Mouse (Mus musculus): ENCODE data around the gene Plpp7.

Gene Plpp7

DNA sequence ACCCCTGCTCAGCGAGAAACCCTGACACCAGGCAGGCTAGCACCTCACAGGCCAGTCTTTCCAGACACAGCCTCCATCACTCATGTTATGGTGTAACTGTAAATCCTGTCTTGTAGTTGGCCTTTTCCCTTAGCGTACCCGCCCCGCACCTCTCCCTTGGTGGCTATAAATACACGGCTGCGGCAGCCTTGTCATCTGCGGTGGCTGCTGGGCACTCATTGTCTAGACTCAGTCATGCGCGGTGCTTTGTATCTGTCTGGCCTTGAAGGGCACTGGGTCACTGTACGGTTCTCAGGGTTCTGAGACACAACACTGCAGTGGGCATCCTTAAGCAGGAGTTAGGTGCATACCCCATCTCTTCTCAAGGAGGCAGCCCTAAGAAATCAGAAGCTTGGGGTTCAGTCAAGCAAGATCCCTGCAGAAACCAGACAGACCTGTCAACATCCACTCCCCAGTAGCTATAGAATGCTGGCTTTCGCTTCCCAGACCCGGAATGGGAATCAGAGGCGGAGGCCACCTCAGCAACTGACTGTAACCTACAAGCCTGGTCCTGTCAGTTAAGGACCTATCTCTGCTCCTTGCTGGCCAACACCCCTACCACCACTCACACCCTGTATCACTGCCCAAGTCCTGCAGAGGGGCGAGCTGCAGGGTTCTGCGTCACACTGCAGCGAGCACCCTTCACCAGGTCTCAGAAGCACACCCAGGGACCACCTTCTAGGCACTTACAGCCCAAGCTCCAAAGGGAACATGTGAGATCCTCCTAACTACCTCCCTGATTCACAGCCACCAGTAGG, 10.0 kb downstream of the Plpp7 start:
- no peak for DNase-seq

DNA sequence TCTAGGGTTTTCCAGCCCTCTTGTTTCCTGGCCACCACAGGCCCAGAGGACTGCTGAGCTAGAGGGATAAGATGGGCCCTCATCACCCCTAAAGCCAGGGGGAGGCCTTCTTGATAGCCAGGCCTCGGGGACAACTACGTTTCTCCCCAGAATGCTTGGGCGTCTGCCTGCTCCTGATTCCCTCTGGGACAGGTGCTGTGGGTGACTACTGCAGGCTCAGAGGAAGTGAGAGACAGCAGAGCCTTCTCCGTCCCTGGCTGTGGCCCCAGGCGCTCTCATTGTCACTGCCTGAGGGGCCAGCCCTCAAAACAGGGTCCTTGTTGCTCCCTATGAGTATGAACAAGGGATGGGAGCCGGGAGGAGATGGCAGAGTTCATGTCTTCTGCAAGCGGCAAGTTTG, 10.6 kb downstream of the Plpp7 start:
- no peak for DNase-seq

DNA sequence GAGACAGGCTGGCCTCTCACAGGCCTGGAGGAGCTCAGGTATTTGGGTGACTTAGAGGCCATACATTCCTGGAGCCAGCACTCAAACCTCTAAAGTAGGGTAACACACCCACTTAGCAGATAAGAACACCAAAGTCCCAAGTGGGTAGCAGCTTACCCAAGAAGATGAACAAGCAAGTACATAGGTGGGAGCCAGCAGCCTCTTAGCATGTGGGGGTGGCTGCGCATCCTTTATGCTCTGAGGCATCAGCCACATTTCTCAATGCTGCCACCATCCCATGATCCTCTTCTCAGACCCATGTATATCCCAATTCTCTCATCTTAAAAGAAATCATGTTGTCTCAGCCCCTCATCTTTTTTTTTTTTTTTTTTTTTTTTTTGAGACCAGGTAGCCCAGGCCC, 15.9 kb downstream of the Plpp7 start:
- no peak for DNase-seq

DNA sequence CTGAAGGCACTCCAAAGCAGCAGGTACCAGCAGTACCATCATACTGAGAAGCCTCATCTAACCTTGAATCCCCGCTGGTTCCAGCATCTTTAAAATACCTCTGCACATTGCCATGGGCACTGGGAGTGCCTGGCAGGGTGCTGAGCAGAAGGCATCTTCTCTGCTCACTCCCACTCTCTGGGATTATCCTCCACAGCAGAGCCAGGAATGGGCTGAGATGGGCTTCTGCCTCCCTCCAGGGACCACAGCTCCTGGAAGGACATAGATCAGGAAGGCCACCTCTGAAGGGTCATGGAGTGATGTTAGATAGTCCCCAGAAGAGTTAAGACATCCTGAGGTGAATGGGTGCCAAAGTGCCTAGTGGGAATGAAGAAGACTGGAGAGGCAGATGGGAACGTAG, 17.2 kb downstream of the Plpp7 start:
- DNase-seq = peak; percentile 21

DNA sequence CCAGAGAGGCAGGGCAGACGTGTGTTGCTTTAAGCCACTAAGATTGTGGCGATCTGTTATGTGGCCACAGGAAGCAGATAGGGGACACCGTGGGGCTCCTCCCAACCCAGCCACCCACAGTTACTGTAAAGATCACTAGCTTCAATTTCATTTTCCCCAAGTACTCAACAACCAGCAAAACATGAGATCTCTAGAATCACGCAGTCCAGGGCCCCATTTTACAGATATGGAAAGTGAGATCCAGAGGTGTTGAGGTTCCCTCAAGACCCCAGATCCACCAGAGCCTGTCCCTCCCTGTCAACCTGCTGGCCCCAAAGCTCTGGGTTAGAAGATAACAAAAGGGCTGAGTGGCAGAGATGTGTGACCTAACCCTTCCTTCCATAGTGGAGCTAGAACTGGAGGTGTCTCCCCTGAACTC, 20.5 kb downstream of the Plpp7 start:
- no peak for DNase-seq

DNA sequence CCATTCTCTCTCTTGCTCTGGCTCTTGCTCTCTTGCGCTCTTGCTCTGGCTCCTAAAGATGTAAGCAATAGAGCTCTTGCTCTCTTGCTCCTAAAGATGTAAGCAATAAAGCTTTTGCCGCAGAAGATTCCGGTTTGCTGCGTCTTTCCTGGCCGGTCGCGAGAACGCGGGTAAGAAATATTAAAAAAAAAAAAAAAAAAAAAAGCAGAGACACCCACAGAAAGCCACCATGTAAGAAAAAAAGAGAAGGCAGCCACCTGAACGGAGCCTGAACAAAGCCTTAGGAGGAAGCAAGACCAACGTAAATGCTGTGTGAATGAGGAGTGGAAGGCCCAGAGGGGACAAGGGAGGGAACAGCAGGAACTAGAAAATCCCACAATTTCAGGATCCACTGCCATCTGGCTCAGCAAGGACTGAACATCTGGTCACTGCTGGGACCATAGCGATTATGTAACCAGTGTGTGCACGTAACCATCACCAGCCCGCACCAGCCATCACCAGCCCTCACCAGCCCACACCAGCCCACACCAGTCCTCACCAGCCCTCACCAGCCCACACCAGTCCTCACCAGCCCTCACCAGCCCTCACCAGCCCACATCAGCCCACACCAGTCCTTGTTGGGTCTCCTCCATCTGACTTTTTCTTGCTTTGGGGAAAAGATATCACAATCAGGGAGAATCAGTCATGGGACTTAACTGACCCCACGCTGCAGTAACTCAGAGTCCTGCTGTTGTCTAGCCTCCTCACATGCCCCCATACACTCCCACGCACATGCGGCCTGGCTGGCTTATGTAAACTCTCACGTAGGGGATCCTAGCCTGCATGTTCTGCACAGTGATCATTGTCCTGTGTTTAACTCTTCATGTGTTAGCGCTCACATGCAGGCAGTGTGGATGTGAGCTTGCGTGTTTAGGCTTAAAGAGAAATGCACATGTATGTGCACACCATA, 24.7 kb downstream of the Plpp7 start:
- no peak for DNase-seq

DNA sequence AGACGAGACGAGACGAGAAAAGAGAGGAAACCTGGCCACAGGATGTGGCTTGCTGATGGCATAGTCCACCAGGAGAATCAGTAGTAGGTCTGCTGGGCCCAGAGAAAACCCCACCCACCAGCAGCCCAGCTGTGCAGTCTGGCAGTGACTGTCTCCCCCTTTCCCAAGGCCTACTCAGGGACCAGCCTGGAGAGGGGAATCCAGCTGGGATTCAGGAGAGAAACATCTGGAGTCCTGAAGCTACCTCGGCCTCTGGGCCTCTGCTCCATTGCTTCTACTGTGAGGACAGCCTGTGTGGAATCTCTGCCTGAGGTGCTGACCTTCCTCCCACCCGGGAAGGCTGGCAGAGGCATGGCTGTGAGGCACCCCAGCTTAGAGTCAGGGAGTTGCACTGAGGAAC, 25.8 kb downstream of the Plpp7 start:
- DNase-seq = no peak

DNA sequence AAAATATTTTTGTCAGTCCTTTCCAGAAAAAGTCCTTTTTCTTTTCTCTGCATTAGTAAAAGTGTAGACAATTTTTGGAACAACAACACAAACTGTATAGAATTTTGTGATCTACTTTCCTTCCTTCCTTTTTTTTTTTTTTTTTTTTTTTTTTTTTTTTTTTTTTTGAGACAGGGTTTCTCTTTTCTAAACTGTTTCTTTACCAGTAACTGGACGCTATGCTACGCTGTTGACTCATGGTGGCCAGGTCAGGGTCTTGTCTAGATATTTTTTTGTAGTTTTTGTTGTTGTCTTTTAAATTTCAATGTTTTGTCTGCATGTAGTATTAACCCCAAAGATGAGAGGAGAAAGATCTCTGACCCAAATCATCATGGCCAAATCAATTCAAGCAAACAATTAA, 26.5 kb downstream of the Plpp7 start:
- DNase-seq = no peak

DNA sequence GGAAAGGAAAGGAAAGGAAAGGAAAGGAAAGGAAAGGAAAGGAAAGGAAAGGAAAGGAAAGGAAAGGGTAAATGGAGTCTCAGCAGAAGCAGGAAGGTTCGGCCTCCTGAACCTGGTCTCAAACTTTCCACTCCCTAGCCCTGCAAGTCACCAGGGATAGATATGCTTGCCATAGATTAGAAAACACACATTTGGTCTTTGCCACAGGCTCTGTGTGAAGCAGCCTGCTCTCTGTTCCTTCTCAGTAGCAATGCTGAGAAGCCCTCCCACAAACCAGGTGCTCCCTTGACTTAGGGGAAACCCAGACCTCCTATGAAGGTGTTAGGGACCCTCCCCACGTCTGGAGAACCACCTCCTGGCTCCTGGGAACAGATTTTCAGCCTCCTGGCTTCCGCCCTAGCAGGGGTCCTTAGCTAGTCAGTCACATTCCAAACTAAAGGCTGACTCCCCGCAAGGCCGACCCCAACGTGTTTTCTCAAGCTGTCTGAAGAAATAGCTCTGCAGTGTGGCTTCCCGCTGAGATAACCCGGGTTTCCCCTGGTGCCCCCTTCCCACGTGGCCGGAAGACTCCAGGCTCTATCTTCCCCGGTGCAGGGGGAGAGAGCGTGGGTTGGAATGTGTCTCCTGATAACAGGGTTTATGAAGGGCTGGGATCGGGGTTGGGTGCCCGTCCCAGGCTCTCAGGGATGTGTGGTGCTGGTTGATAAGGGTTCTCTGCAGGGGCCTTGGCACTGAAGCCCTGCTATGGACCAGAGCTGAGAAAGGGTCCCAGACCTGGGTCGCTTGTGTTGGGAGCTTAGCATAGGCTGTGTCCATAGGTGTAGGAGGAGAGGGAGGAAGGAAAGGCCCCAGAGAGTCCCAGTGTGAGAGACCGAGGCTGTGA, 32.6 kb downstream of the Plpp7 start:
- DNase-seq = no peak

DNA sequence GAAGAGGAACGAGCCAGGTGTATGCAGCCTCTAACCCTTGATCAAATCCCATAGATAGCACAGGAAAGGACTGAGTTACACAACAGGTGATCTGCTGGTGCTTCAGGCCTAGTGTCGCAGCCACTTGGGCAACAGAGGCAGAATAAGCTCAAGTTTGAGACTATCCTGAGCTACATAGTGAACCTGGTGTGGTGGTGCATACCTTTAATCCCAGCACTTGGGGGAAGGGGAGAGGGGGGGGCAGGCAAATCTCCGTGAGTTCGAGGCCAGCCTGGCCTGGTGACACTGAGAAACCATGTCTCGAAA, 33.2 kb downstream of the Plpp7 start:
- DNase-seq = no peak

DNA sequence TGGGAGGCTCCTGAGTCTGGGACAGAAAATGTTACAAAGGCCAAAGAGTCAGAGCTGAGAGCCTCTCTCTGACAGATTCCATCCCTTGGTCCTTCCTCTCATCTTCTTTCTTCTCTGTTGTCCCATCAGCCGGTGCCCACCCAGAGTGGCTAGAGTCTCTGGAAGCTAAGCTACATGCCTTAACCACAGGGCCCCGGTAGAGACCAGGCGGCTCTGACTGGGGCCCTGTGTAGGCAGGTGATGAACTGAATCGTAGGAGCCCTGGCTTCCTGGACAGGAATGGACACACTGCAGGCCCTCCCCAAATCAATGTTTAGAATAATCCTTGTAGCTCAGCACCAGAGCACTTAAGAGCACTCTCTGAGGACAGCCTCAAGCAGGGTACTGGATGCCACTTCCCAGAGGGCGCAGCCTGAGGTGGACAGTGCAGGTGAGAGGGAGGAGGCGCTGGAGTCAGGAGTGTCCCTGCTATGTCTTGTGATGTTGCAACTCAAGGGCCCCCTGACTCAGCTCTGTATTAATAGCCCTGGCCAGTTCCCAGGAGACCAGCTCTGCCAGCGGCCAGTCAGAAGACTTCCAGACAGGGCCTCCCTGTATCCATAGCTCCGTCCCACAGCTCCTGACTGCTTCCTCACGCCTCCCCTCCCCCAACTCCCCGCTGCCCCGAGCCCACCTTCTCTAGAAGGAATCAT, 34.2 kb downstream of the Plpp7 start:
- no peak for DNase-seq

DNA sequence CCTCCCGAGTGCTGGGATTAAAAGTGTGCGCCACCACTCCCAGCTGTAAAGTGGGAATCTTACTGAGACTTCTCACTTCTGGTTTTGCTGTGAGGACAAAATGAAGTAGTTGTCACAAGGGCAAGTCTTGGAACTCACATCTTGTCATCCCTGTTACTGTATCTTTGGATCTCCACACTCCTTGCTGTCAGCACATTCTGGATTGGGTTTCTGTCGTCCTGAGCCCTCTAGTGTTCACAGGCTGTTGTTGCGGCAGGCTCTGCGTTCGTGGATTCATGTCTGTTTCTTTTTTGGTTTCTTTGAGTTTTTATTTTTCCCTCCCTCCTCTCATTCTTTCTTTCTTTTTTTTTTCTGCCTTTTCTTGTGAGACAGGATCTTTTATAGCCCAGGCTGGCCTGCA, 35.1 kb downstream of the Plpp7 start:
- DNase-seq = peak; percentile 48

DNA sequence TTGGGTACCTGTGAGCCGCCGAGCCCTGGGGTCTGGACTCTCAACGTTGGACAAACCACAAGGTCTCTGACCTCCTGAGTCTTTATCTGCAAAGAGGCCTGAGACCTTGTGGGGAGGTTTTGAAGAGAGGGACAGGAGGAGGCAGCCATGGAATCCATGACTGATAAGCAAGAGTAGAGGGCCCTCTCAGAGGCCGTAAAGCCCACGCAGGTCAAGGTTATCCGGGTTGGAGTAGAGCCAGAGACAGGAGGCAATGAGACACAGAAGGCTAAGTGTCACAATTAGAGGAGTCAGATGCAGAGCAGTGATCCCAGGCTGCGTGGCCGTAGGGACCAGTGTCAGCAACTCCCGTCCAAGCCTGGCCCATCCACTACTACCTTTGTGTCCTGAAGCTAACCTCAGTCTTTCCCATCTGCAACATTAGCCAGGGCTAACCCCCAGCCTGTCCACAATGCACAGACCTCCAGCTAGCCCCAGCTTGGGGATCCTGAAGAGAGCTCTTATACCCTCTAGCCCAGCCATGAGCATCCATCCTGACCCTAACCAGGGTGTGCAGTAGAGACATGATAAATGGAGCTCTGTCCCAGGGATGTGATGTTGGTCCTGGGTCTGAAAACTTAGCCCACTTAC, 36.0 kb downstream of the Plpp7 start:
- DNase-seq = no peak

DNA sequence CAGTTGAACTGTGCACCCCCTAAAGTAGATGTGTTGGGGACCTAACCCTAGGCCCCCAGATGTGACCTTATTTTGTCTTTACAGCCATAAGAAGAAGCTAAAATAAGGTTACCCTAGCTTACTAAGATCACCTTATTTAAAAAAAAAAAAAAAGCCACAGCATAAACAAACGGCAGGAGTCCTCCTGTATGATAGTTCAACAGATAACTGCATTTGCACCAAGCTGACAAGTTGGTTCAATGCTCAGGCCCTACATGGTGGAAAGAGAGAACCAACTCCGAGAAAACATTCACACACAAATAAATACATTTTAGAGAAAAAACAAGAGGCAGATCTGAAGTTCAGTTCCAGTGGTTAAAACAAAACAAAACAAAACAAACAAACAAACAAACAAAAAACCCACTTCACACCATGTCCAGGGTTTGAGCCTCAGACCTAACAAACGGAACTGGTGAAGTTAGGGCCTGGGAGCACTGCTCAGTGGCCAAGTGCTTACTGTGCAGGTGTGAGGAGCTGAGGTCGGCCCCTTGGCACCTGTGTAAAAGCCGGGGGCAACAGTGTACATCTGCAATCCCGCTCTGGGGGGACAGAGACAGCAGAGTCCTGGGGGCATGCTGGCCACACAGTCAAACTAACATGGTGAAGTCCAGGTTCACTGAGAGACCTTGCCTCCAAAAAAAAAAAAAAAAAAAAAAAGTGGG, 36.7 kb downstream of the Plpp7 start:
- DNase-seq = no peak

DNA sequence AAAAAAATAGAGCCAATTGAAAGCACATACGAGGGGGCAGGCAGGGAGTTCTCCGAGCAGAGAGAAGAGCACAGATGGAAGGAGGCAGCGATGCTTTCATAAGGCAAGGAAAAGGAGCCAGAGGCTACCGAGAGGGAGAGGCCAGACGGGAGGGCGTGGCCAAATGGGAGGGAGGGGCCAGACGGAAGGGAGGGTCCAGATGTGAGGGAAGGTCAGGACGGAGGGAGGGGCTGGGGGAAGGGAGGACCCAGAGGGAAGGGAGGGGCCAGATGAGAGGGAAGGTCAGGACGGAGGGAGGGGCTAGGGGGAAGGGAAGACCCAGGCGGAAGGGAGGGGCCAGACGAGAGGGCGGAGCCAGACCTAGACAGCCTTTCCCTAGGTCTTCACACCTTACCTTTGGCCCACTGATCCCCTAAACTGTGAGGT, 37.3 kb downstream of the Plpp7 start:
- DNase-seq = no peak

DNA sequence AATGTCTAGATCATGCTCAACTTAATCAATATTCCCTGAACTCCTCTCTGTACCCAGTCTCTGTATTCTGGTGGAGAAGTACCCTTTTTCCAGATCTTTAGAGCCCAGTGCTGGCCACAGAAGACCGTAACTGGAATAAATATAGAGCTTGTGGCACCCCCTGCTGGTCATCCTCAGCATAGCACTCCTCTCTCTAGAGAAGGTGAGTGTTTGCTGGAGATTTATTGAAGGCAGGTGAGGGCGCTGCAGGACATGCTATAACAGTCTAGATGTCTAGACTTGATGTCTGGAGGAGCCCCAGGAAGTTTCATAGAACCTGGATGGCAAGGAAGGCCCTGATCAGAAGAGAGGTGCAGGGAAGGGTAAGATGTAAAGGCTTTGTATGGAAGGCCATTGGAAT, 38.7 kb downstream of the Plpp7 start:
- peak; percentile 78 for DNase-seq

DNA sequence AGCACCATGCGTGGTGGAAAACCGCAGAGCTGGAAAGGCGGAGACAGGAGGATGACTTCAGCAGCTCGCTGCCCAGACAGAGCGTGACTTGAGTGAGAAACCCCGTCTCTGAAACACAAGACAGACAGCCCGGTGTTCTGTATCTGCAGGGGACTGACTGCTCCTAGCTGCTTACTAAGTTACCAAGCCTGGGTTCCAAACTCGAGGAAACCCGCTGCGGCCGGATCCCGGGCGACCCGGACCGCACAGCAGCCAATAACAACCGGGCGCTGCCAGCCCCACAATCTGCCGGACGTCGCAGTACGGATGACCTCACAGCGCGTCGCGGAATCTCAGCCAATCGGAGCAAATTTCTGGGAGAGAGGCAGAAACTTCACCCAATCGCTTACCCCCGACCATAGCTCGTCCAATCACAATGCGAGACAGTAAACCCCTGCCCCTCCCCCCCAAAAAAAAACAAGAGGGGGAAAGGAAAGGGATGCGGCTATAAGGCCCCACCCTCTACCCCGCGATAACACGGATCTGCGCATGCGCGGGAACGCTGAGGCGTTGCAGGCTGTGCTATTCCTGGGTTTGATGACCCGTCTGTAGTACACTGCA, 42.4 kb downstream of the Plpp7 start:
- peak; percentile 97 for DNase-seq

DNA sequence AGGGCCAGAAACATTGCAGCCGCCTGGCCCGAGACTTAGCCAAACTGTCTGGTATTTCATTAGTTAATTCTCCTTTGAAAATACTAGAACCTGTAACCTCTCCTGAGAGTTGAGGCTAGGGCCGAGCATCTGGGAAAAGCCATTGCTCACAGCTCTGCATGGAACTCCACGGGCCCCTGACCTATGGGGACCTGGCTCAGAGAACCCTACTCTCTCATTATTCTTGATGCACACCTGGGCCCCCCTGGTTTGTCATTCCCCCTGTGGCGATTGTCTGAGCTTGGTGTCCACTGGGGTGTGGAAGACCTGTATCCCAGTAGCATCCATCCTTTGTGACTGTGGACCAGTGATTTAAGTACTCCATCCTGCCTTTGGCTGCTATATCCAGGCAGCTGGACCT, 44.0 kb downstream of the Plpp7 start:
- DNase-seq = no peak

DNA sequence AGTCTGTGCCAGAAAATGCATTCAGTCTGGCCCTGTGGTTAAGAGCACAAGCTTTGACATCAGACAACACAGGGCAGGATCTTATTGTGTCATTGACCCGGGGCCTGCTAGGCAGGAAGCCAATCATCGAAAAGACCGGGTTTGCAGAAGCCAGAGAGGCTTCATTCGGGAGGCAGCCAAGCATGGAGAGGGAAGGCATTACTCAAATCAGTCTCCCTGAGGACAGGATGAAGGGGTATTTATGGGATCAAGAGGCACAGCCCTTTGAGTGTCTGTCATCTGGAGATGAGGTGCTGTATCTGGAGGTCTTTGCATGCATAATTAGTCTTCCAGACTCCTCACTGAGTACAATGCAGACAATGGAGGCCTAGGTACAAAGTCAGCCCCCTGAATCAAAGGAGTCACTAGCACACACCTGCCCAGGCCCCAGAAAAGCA, 45.2 kb downstream of the Plpp7 start:
- DNase-seq = no peak

DNA sequence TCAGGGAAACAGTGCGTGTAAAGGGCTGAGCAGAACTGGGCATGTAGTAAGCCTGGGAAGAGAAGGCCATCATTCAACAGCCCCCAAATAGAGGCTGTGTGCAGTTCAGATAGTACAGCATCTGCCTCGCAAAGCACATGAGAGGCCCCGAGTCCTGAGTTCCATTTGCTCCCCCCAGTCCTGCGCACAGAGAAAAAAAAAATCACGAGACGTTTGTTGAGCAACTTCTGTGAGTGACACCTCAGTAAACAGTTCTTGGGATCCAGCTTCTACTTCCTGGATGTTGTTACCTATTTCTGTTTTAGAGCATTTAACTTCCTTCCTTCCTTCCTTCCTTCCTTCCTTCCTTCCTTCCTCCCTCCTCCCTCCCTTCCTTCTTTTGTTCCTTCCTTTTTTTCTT, 46.3 kb downstream of the Plpp7 start:
- DNase-seq = no peak

DNA sequence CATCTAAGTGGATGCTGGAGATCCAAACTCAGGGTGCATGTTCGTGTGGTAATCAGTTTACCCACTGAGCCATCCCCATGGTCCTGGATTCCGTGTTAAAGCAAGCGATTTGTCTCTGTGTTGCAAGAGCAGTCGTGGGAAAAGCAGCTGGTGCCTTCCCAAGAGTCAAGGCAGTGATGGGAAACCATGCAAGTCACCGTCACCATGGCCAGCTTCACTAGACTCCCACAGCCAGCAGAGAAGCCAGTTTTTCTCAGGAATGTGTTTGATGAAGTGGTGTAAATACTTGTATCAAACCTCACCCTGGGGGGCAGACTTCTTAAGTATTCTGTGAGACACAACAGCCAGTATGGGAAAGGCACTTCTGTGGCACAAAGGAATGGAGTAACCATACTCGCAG, 47.0 kb downstream of the Plpp7 start:
- no peak for DNase-seq

All from right cerebral cortex, postnatal 25 days (tissue).